Mouse (Mus musculus) erythroblast, embryonic 14.5 days (primary cell): ENCODE results near the gene Drd1.

Experiments used
- GATA1 ChIP-seq: IDR thresholded peaks from 2 replicates; pipeline ENCODE4 v1.6.1; 2012; ENCODE audit warnings: low read length, inconsistent platforms, mixed read lengths
- TAL1 ChIP-seq: IDR thresholded peaks from 3 replicates; pipeline ENCODE4 v1.6.1; 2012; ENCODE audit warnings: low read length, inconsistent platforms, mixed read lengths

DNA sequence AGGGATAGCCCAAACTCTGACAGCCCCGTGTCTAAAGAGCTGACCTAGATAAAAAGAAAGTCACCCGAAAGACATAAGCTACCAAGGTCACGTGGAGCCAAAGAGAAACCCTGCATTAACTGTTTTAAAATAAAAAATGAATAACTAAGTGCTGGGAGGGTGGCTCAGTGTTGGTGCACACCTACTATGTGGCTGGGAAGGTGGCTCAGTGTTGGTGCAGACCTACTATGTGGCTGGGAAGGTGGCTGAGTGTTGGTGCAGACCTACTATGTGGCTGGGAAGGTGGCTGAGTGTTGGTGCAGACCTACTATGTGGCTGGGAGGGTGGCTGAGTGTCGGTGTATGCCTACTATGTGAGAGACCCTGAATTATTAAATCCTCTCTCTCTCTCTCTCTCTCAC, 21.9 kb downstream of the Drd1 start:
- no peak for TF ChIP-seq TAL1
- no peak for TF ChIP-seq GATA1
